Mouse (Mus musculus) right cerebral cortex, postnatal 14 days (tissue): ENCODE measurements at regions not wholly inside any gene's neighbourhood (a gene's known extent, or its start where the extent isn't known, plus 50 kb on each side); places are given as distances from the start of the nearest gene placed in this dataset.

Experiments
- DNase-seq: peaks from one replicate; pipeline ENCODE4 v3.0.0; 2022

DNA sequence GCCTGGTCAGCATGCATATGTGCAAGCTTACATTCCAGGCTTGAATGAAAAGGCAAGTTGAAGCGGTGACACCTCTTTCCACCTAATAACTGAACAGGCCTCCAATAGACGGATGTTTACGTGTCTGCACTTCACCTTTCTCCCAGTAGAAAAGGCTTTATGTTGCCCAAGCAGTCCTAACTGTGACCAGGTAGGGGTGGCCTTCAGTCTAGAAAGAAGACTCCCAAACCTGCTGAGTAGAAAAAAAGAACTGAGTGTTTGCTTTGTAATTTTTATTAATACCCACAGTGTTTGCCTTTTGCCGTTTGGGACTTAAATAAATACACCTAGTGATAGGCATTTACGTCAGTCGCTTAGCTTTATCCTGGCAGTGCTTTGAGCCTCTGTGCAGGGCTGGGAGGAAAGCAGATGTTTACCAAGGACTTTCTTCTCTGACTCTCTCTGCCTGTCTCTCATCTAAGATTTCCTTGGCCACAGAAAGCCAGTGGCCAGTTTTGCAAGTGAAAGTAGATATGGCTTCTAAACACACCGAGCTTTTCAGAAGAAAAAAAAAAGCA lies 104.5 kb upstream of the 1700020N01Rik start:
- no peak for DNase-seq

DNA sequence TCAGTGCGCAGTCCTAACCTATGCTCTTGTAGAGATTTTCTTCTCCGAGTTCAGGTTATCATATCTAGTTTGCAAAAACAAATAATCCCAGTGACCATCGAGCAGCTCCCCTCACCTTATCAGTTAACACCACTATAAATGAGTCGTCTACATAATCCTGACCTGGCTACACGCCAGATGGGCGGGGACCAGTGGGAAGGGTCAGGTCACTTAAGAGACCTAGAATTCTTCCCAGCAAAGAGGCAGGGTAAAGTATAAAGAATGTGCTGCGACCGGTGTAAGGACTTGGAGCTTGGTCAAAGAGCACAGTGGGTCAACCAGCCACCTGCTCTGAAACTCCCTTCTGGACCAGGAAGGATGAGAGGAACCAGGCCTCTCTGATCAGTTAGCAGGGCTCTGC lies 102.0 kb upstream of the 1700020N01Rik start:
- no peak for DNase-seq

DNA sequence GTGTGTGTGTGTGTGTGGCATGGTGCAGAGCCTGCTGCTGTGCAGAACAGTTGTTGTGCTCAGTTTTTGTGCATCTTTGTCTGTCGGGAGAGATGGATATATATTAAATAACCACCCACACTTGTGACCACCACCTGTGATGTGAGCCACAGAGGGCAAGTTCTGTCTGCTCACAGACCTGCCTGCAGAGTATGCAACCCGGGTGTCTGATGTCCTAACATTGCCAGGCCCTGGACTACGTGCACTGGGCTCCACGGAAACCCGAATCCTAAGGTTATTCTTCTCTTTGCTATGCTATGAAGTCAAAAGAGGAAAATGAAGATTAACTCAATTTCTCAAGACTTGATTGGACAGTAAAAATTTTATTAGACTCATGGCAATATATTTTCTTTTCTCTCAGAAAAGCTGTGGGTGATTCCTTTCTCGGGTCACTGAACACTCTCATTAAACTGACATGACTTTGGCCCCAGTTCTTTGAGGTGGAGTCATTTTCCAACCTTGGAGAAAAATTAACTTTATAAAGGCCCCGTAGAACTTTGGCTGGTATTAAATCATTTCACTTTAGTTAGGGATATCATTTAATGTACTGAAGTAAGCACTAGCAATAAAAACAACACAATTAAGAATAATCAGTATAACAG lies 100.6 kb upstream of the 1700020N01Rik start:
- no peak for DNase-seq

DNA sequence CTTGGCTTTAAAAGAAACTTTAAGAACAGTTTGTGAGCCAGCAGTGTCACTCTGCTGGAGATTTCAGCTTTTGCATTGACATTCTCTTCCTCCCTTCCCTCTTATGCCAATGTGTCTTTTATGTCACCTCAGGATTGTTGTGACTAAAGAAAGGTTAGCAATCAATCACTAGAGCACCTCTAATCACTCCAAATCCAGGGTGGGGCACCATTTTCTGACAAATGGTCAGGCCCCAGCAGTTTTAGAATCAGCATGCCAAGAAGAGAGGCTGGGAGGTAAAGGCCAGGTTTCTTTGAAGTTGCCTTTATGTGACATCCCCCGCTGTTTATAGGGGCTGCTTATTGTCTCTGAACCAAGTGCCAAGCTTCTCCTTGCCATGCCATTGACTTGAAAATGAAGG lies 98.4 kb upstream of the 1700020N01Rik start:
- no peak for DNase-seq

DNA sequence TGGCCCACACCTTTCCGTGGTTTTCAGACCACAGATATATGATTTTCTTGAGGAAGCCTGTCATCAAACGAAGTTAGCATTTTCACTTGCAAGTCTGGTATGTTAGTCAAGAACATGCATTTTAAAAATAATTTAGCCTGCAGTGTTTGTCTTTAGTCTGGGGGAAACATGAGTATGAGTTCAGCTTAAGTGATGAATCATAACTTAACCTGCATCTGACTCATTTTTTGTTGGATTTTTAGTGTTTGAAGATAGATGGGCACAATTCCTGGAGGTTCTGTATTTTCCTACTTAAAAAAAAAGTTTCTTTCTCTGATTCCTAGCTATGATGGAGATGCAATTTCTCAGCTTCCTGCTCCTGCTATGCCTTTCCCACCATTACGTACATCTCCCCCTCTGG lies 95.8 kb upstream of the 1700020N01Rik start:
- DNase-seq: no peak

DNA sequence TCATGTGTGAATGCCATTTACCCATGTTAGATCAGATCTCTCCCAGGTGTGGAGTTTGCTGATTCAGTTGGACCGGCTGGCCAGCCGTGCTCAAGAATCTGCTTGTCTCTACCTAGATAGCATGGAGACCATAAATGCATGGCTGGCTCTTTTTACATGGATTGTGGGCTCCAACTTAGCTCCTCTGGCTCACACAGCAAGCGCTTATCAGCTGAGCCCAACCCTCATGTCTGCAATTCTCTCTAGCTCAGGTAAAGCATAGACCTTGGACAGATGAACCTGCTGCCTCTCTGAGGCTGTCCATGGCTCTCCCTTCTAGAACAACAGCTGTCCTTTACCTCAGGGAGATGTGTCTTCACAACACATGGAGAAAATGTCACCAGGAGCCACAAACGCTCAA lies 94.8 kb upstream of the 1700020N01Rik start:
- no peak for DNase-seq

DNA sequence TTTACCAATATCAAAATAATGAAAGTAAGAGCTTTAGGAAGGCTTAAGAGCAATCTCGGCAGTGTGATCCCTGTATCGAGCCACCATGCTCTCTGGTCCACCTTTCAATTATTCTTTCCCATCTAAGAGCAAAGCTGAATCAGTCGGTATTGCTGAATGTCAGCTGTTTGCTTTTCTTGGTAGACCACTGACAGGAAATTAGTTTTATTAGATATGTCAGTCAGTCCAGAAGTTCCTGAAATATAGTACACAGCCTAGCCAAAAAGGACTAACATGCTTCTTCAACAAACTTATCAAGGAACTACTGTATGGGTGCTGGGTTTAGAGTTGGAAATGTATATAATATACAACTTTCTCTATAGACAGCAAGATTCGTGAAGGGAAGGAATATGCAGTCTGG lies 91.3 kb upstream of the 1700020N01Rik start:
- no peak for DNase-seq

DNA sequence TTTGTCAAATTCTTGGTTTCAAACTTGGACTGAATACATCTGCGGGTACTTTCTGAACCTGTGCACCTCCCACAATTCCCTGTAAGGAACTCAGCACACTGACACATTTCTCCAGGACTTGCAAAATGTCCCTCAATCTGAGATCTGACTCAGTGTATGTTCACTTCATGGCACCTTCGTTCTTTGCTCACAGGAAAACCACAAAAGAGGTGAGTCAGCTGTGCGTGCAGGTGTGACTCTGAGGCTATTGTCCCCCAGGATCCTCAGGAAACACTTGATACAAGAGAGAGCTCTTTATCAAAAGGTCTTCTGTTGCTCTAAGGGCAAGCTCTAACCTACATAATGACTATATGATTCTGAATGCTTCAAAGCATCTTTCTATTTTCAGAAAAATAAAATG lies 88.5 kb upstream of the 1700020N01Rik start:
- DNase-seq: no peak

DNA sequence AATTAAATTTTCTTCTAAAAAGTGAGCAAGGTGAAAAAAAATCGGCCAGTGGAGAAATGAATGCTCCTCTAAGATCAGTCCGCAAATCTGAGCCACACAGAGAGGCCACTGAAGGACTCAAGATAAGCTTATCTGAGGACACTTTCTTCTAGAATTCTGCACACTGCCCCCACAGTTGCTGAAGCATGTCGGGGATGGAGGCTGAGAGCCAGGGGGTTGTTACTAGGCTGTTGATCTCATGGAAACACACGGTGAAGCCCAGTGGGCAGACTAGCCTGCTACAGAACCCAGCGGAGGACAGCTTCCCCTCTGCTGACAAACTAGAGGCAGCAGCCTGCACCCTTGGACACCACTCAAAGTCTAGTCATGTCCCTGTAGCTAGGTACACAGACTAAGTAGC lies 81.6 kb upstream of the 1700020N01Rik start:
- no peak for DNase-seq

DNA sequence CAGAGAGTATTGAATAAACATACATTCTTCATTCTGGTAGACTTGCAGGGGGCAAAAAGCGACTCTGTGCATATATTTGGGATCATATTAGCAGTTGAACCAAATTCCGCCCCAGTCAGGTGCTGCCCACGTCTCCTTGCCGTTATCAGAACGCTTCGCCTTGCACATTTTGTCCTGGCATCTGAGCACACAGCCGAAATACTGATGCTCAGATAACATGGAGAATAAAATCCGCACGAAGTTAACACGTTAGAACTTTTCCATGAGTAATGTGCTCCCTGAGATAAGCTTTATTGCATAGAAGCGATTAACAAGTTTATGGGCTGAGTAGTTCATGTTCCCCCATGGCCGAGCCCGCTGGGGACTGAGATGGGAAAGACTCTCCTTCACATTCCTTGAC lies 80.5 kb upstream of the 1700020N01Rik start:
- DNase-seq: no peak

DNA sequence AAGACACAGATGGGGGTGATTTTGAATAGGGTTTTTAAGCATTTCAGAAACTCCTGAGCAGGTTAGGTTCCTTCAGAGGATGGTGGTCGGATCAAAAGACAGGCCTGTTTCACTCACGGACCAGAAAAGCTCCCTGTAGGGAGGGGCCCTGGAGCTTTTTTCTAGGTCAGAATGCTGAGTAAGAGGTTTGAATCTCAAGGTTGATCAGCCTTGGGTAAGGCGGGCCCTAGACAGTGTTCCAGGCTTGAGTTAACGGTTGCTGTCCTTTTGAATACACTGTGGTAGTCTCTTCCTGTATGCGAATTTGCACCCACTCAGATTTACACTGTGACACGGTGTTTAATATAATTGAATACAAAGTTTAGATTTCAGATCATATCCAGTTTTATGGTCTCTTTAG lies 75.2 kb upstream of the 1700020N01Rik start:
- DNase-seq: no peak

DNA sequence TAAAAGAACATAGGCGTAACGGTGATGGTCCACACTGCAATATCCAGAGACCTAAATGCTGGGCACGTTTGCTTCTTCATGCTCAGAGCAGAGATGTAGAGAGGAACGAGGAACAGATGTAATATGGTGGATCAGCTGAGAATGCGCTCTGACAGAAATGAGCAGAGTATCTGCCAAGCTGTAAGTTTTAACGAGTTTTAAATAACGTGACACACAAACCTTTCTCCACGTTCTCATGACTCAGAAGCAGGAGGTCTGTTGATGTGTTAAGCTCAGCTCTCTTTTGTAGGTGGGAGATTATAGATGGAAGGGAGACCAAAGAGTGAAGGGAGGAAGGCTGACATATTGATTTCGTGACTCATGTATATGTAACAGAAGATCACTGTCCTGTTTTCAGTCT lies 72.1 kb upstream of the 1700020N01Rik start:
- DNase-seq: no peak

DNA sequence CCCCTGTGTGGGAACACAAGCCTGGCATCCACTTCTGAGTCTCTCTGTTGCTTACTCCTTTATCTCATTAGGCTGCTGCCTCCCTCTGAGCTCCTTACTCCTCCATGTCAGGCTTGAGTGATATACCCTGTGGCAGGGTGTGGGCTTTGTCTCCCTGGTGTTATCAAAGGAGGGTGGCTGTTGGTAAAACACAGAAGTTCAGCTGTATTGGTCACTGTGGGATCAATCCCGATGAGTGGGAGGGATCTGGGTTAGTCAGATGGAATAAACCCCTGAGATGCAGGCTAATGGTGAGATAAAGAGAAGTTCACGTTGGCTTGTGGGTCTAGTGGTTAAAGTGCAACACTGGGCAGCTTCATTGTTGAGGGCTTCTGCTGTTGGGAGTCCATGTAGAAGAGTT lies 67.4 kb upstream of the 1700020N01Rik start:
- DNase-seq: no peak

DNA sequence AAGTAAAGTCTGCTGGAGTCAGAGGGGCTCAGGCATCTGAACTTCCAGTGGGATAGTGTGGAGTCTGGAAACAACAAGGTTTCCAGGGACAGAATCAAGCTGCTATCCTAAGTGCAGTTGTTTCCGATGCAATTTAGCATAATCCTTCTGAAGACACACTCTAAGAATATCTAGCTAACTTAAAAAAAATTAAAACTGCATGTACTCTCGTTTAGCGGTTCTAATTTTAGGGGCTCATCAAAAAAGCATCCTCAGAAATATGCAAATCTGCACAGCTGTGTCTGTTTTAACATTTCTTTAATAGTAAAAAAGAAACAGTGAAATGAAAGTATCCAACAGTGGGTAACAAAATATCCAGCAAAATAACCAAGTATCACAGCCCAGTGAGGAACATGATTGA lies 64.5 kb upstream of the 1700020N01Rik start:
- DNase-seq: no peak

DNA sequence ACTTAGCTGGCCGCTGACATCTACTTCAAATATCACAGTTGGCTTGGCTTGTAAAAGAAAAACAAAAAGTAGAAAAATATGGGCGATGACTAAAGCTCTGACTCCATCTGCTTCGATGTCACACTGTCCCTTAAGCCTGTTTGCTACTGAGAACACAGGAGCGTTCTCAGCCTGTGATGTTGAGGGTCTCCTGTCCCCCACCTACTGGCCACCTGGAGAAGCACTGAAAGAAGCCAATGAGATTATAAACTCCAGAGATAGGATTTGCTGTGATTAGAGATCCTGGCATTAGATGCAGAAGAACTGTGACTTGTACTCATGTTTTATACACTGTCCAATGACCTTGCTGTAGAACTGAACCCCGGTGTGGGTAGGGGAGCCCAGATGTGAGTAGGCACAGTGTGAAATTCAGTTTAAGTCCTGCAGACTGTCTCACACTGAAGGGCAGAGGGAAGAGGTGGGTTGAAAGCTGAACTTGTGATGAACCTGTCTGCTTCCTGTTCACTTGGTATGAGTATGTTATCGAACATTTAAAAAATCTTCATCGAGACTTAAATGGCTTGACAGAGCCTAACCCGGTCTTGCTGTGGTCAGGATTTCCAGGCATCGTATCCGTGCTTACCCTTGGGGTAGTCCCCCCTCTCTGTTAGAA lies 63.7 kb upstream of the 1700020N01Rik start:
- DNase-seq: no peak

DNA sequence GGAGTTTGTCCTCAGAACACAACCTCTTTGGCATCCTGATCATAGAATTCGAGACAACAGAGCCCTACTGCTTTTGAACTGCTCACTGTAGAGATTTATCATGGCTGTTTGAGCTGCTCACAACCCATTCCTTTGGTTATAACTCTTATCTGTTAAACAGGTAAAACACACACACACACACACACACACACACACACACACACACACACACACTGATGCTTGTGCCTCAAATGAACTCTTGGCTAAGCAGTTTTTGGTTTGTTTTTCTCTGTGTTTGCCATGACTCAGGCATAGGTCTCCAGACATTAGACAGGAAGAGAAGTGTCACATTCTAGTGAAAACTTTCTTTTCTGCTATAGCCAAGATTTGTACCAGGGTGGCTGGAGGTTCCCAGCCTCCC lies 60.8 kb upstream of the 1700020N01Rik start:
- DNase-seq: no peak

DNA sequence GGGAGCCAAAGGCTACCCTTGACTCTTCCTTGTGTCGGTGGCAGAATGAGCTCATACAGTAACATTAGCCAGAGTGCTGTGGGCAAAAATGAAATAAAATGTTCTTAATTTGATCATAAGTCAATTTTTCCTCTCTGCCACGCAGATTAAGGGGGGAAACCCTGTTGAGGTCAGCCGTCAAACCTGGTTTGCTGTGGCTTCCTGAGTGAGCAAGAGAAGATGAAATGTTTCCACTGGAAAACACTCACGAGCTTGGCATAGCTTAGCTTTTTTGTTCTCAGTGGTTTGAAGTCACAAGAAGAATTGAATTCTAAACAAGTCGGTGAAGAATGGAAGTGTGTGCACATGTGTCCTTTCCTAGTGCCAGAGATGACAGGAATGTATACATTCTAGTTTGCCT lies 57.3 kb upstream of the 1700020N01Rik start:
- DNase-seq: no peak

DNA sequence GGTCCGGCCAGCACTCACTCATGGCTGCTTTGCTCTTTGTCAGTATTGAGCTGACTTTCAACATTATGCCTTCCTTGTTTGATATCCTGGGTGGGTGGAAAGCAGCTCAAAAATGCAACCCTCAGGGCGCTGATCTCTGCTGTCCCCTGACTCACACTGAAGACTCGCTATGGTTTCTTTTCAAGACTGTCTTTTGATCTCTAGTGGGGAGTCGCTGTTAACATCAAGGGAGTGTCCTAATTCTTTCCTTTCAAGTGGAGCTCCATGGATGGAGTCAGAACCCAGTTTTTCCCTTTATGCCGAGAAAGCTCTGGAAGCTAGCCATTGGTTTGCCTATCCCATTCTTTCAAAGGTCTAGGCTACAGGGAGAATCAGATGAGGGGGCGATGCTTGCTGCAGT lies 54.5 kb upstream of the 1700020N01Rik start:
- DNase-seq: no peak
